Mouse (Mus musculus): ENCODE measurements around the gene Galnt10.
"Not testable (repeated sequence)": the region's sequence is repeated elsewhere in the genome, so short reads cannot be mapped to it uniquely, and the experiment has no call there.

GRCm38 (mm10) chr11:57825234-57825633 is 180.0 kb downstream of the Galnt10 start:
- not testable (repeated sequence) for TF ChIP-seq GATA1, TAL1 (IDR thresholded peaks at IDR 0.05; ENCODE audit: low read length)

Data from erythroblast, embryonic 14.5 days (primary cell).